Mouse (Mus musculus) stomach, postnatal 0 days (tissue): ENCODE measurements around the gene Wdr66. TPM values are rescaled to one million over a fixed set of nuclear protein-coding genes. Genes with fewer than 3 reads are reported as not detected.

Experiments used
- ATAC-seq: fragments of 200-750 bp; cut with Nextera tagmentation; 2 replicates; pipeline ENCODE4 v1.8.0; 2017; ENCODE audit not compliant: low FRiP score, low TSS enrichment
- DNase-seq: peaks from one replicate; pipeline ENCODE4 v3.0.0-alpha.2; 2016; ENCODE audit warnings: low spot score
- H3K27ac ChIP-seq: fragments of 300-500 bp; sonication (generic); replicated peaks from 2 replicates; pipeline ENCODE4 v1.5.1; 2014; ENCODE audit warnings: mild to moderate bottlenecking, control low read depth
- H3K27me3 ChIP-seq: fragments of 300-500 bp; sonication (generic); 2 replicates; pipeline ENCODE4 v1.6.1; 2014; ENCODE audit warnings: low read length; ENCODE audit not compliant: control insufficient read depth, insufficient read depth
- H3K36me3 ChIP-seq: fragments of 300-500 bp; sonication (generic); 2 replicates; pipeline ENCODE4 v1.6.1; 2014; ENCODE audit warnings: low read length, mixed read lengths; ENCODE audit not compliant: control insufficient read depth, insufficient read depth
- H3K4me1 ChIP-seq: fragments of 300-500 bp; sonication (generic); replicated peaks from 2 replicates; pipeline ENCODE4 v1.6.1; 2014; ENCODE audit warnings: antibody characterized with exemption; ENCODE audit not compliant: control insufficient read depth, insufficient read depth
- H3K4me2 ChIP-seq: fragments of 300-500 bp; sonication (generic); replicated peaks from 2 replicates; pipeline ENCODE4 v1.6.1; 2014; ENCODE audit warnings: low read depth, mild to moderate bottlenecking, control low read depth, moderate library complexity
- H3K4me3 ChIP-seq: fragments of 300-500 bp; sonication (generic); 2 replicates; pipeline ENCODE4 v1.5.1; 2014; ENCODE audit warnings: low read depth, low read length, control low read depth
- H3K9ac ChIP-seq: fragments of 300-500 bp; sonication (generic); 2 replicates; pipeline ENCODE4 v1.6.1; 2014; ENCODE audit warnings: mild to moderate bottlenecking, low read length, control low read depth, mixed read lengths
- H3K9me3 ChIP-seq: fragments of 300-500 bp; sonication (generic); 2 replicates; pipeline ENCODE4 v1.6.1; 2016; ENCODE audit warnings: low read length; ENCODE audit not compliant: control insufficient read depth
- CTCF ChIP-seq: IDR thresholded peaks from 2 replicates; pipeline ENCODE4 v1.5.1; 2016; ENCODE audit warnings: antibody characterized with exemption, low read depth, mild to moderate bottlenecking, moderate library complexity
- EP300 ChIP-seq: optimal IDR thresholded peaks from 2 replicates; pipeline ENCODE3; 2016; ENCODE audit warnings: antibody characterized with exemption
- WGBS: fragments of 180-500 bp; shearing (Covaris S2); extraction: QIAGEN DNeasy Blood & Tissue Kit; methylation state at CpG from one replicate; pipeline ENCODE4 v1.1.7; 2014; 5-methylcytosine and 5-hydroxymethylcytosine counted together
- polyA plus RNA-seq: library from polyadenylated mRNA; unstranded; fragments of >200 nt; fragmentation: Nextera tagmentation; extraction: Ambion mirVana; gene quantifications from 2 replicates; pipeline ENCODE4 v1.2.1, GENCODE M21; 2015

The Wdr66 gene
- polyA plus RNA-seq, 1 experiment from 2014 or later, result 0.30 TPM

DNA sequence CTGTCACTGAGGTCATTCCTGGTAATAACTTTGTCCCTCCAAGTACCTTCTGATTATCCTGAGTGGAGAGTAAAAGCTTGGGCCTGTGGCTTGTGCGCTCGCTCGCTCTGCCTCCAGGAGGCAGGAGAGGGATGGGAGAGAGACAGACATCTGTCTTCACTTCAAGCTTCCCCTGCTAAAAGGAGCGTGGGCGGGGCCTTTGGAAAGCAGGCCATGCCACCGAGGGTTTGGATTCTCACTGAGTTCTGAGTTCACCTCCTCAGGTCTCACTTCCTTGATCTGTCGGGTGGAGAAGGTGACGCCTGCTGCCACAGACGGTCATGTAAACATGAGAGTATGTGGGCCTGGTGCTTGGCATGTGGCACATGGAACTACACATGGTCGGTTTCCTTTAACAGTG lies 98.5 kb downstream of the Wdr66 start:
- H3K4me3 ChIP-seq, result no peak overlapping the region
- no peaks in the 10 kb centered on the region for H3K27me3 ChIP-seq
- H3K4me1 ChIP-seq, result 0 out of 2 replicates have a peak, but pooled peaks cover 2% of the 10 kb centered on the region
- no peaks in the 10 kb centered on the region for H3K36me3 ChIP-seq
- TF ChIP-seq CTCF (peak; percentile 56), EP300 (no peak)
- ATAC-seq (no peak), DNase-seq (peak; percentile 29)
- no peak overlapping the region for H3K27ac ChIP-seq
- WGBS, result 57% methylated on average over 10 of the region's 10 CpGs
- no peaks in the 10 kb centered on the region for H3K9me3 ChIP-seq
- no peak overlapping the region for H3K4me2 ChIP-seq
- no peak overlapping the region for H3K9ac ChIP-seq

DNA sequence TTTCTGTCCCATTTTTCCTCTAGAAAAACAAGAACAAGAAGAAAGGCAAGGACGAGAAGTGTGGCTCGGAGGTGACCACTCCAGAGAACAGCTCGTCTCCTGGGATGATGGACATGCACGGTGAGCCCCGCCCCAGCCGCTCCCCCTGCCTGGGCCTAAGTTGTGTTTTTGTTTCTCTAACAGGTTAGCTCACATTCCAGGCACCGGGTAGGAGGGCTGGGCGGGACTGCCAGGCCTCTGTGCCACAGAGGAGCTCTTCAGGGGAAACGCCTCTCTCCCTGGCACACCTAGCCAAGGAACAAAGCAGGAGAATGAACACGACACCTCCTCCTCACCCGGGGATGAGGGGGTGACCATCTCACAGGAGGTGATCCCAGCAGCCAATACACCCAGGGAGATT lies 104.0 kb downstream of the Wdr66 start:
- H3K4me2 ChIP-seq, result peak overlapping the region; percentile 3; the same call in 1 of the 2 replicates
- H3K27ac ChIP-seq, result peak overlapping the region; percentile 76

GRCm38 (mm10) chr5:123357253-123357652 lies 105.4 kb downstream of the Wdr66 start:
- Histone ChIP-seq H3K9ac (no peak overlapping the region), H3K4me3 (no peak overlapping the region), H3K36me3 (peaks cover 14% of the 10 kb centered on the region; the same call in 1 of the 2 replicates), H3K27ac (no peak overlapping the region), H3K4me2 (no peak overlapping the region), H3K4me1 (no peaks in the 10 kb centered on the region), H3K9me3 (no peaks in the 10 kb centered on the region), H3K27me3 (no peaks in the 10 kb centered on the region)
- ATAC-seq, result no peak
- TF ChIP-seq CTCF (no peak), EP300 (no peak)
- no peak for DNase-seq
- whole genome bisulfite sequencing, result 77% methylated on average over 4 of the region's 4 CpGs

More for the DNA sequence above, 104.0 kb downstream of the Wdr66 start:
- Histone ChIP-seq H3K9ac (no peak overlapping the region), H3K9me3 (no peaks in the 10 kb centered on the region), H3K36me3 (peaks cover 14% of the 10 kb centered on the region; the same call in 1 of the 2 replicates), H3K4me3 (no peak overlapping the region), H3K27me3 (no peaks in the 10 kb centered on the region), H3K4me1 (no peaks in the 10 kb centered on the region)
- TF ChIP-seq EP300 (peak; percentile 78), CTCF (no peak)
- peak; percentile 89 for ATAC-seq
- peak; percentile 83 for DNase-seq
- 50% methylated on average over 11 of the region's 11 CpGs for WGBS

GRCm38 (mm10) chr5:123359431-123359830 lies 107.5 kb downstream of the Wdr66 start:
- TF ChIP-seq CTCF, result no peak
- Histone ChIP-seq H3K9ac (no peak overlapping the region), H3K27me3 (no peaks in the 10 kb centered on the region), H3K4me2 (no peak overlapping the region), H3K4me3 (no peak overlapping the region), H3K27ac (no peak overlapping the region), H3K36me3 (peaks cover 14% of the 10 kb centered on the region; the same call in 1 of the 2 replicates), H3K9me3 (no peaks in the 10 kb centered on the region), H3K4me1 (no peaks in the 10 kb centered on the region)
- WGBS, result 84% methylated on average over 6 of the region's 6 CpGs
- DNase-seq, result no peak
- no peak for ATAC-seq

DNA sequence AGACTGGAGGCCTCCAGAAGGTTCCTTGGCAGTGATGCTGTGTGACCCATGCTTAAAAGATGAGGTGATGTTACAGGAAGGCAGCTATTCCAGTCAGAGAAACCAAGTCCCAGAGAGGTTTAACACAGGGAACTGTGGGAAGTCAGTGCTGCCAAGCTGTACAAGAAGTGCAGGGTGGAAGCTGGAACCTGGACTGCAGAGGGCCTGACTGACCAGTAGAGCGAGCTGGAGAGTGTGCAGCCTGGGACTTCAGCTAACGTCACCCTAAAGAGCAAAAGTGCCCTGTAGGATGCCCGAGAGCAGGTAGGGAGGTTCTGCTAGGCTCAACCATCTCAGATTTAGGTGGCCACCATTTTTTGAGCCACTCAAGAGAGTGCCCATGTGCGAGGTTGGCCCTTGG lies 111.0 kb downstream of the Wdr66 start:
- no peak for TF ChIP-seq EP300
- peak; percentile 26; the same call in 1 of the 2 replicates for TF ChIP-seq CTCF
- no peak overlapping the region for H3K4me3 ChIP-seq
- peaks cover 8% of the 10 kb centered on the region; the same call in 1 of the 2 replicates for H3K36me3 ChIP-seq
- WGBS, result 85% methylated on average over 4 of the region's 4 CpGs
- no peaks in the 10 kb centered on the region for H3K4me1 ChIP-seq
- DNase-seq (no peak), ATAC-seq (no peak)
- no peak overlapping the region for H3K27ac ChIP-seq
- no peaks in the 10 kb centered on the region for H3K27me3 ChIP-seq
- H3K9me3 ChIP-seq, result no peaks in the 10 kb centered on the region
- H3K4me2 ChIP-seq, result no peak overlapping the region
- no peak overlapping the region for H3K9ac ChIP-seq

GRCm38 (mm10) chr5:123364302-123364971 lies 112.5 kb downstream of the Wdr66 start:
- Histone ChIP-seq H3K36me3 (peaks cover 2% of the 10 kb centered on the region; the same call in 1 of the 2 replicates), H3K27me3 (no peaks in the 10 kb centered on the region), H3K4me2 (no peak overlapping the region), H3K27ac (peak overlapping the region; percentile 78), H3K9ac (no peak overlapping the region), H3K9me3 (no peaks in the 10 kb centered on the region), H3K4me1 (no peaks in the 10 kb centered on the region), H3K4me3 (no peak overlapping the region)
- DNase-seq (no peak), ATAC-seq (peak; percentile 25; the same call in 1 of the 2 replicates)
- 66% methylated on average over 11 of the region's 11 CpGs for WGBS
- TF ChIP-seq EP300 (no peak), CTCF (no peak)
